Mouse (Mus musculus) midbrain, embryonic 14.5 days (tissue): ENCODE measurements around the gene Zfp639. TPM values are rescaled to one million over a fixed set of nuclear protein-coding genes. Genes with fewer than 3 reads are reported as not detected.

Source experiments
- ATAC-seq: fragments of 200-750 bp; cut with Nextera tagmentation; 2 replicates; pipeline ENCODE4 v1.8.0; 2017; ENCODE audit warnings: moderate number of reproducible peaks, moderate library complexity; ENCODE audit not compliant: low FRiP score, low TSS enrichment
- DNase-seq: peaks from one replicate; pipeline ENCODE4 v3.0.0-alpha.2; 2015
- H3K27ac ChIP-seq: fragments of 300-500 bp; sonication (generic); replicated peaks from 2 replicates; pipeline ENCODE4 v1.5.1; 2014; ENCODE audit warnings: mild to moderate bottlenecking, low read depth, low read length, moderate library complexity
- H3K27me3 ChIP-seq: fragments of 300-500 bp; sonication (generic); 2 replicates; pipeline ENCODE4 v1.6.1; 2014; ENCODE audit warnings: low read length, control low read depth, mixed read lengths; ENCODE audit not compliant: control insufficient read depth, insufficient read depth
- H3K36me3 ChIP-seq: fragments of 300-500 bp; sonication (generic); 2 replicates; pipeline ENCODE4 v1.6.1; 2014; ENCODE audit warnings: low read length, control low read depth; ENCODE audit not compliant: control insufficient read depth, insufficient read depth
- H3K4me1 ChIP-seq: fragments of 300-500 bp; sonication (generic); 2 replicates; pipeline ENCODE4 v1.6.1; 2014; ENCODE audit warnings: mild to moderate bottlenecking, antibody characterized with exemption, low read length, control low read depth; ENCODE audit not compliant: control insufficient read depth, insufficient read depth
- H3K4me2 ChIP-seq: fragments of 300-500 bp; sonication (generic); 2 replicates; pipeline ENCODE4 v1.6.1; 2014; ENCODE audit warnings: mild to moderate bottlenecking, low read length, moderate library complexity
- H3K4me3 ChIP-seq: fragments of 300-500 bp; sonication (generic); replicated peaks from 2 replicates; pipeline ENCODE4 v1.5.1; 2014; ENCODE audit warnings: low read depth, low read length
- H3K9ac ChIP-seq: fragments of 300-500 bp; sonication (generic); replicated peaks from 2 replicates; pipeline ENCODE4 v1.6.1; 2014; ENCODE audit warnings: mild to moderate bottlenecking, low read length, moderate library complexity
- H3K9me3 ChIP-seq: fragments of 300-500 bp; sonication (generic); 2 replicates; pipeline ENCODE4 v1.6.1; 2016; ENCODE audit warnings: low read length, control low read depth, mixed read lengths; ENCODE audit not compliant: control insufficient read depth
- WGBS: fragments of 180-500 bp; shearing (Covaris S2); extraction: QIAGEN DNeasy Blood & Tissue Kit; methylation state at CpG from one replicate; pipeline ENCODE4 v1.1.7; 2014; 5-methylcytosine and 5-hydroxymethylcytosine counted together
- polyA plus RNA-seq: library from polyadenylated mRNA; unstranded; fragments of >200 nt; fragmentation: Nextera tagmentation; extraction: Ambion mirVana; gene quantifications from 2 replicates; pipeline ENCODE4 v1.2.1, GENCODE M21; 2014

The Zfp639 gene
- polyA plus RNA-seq: 43.4 and 46.2 TPM in 2 replicates

- H3K9me3 ChIP-seq: no peaks in the 10 kb centered on the region
- H3K36me3 ChIP-seq: peaks cover 4% of the 10 kb centered on the region
- H3K4me2 ChIP-seq: peak within 1 kb of the TSS; percentile 66
- DNase-seq: peak; percentile 51
- peak within 1 kb of the TSS; percentile 80 for H3K27ac ChIP-seq
- 5% methylated on average over 24 of the region's 24 CpGs for WGBS
- H3K4me3 ChIP-seq: peak within 1 kb of the TSS; percentile 89
- H3K27me3 ChIP-seq: no peaks in the 10 kb centered on the region
- ATAC-seq: peak; percentile 18
- H3K4me1 ChIP-seq: peaks cover 8% of the 10 kb centered on the region; the same call in 1 of the 2 replicates
- peak within 1 kb of the TSS; percentile 93 for H3K9ac ChIP-seq
Measured at GRCm38 (mm10) chr3:32509496-32510374, at the start of gene Zfp639. Zfp639 (plus strand) TSS chr3:32510259.

- Histone ChIP-seq H3K4me2 (no peak overlapping the region), H3K9ac (no peak overlapping the region), H3K27ac (no peak overlapping the region), H3K27me3 (no peaks in the 10 kb centered on the region), H3K36me3 (peaks cover 30% of the 10 kb centered on the region), H3K4me1 (no peaks in the 10 kb centered on the region), H3K9me3 (no peaks in the 10 kb centered on the region), H3K4me3 (no peak overlapping the region)
- no peak for ATAC-seq
- DNase-seq: no peak
- whole genome bisulfite sequencing: 98% methylated on average over 4 of the region's 4 CpGs
Measured at GRCm38 (mm10) chr3:32467321-32467720, 42.7 kb upstream of the Zfp639 start.

- 80% methylated on average over 4 of the region's 4 CpGs for WGBS
- peaks cover 20% of the 10 kb centered on the region for H3K36me3 ChIP-seq
- no peaks in the 10 kb centered on the region for H3K9me3 ChIP-seq
- no peaks in the 10 kb centered on the region for H3K27me3 ChIP-seq
- H3K4me2 ChIP-seq: no peak overlapping the region
- DNase-seq: no peak
- no peak for ATAC-seq
- no peak overlapping the region for H3K27ac ChIP-seq
- no peak overlapping the region for H3K9ac ChIP-seq
- no peaks in the 10 kb centered on the region for H3K4me1 ChIP-seq
- no peak overlapping the region for H3K4me3 ChIP-seq
Measured at GRCm38 (mm10) chr3:32468411-32468810, 41.6 kb upstream of the Zfp639 start.

GRCm38 (mm10) chr3:32470449-32470848 is 39.6 kb upstream of the Zfp639 start:
- no peak for ATAC-seq
- Histone ChIP-seq H3K27ac (no peak overlapping the region), H3K9ac (no peak overlapping the region), H3K27me3 (no peaks in the 10 kb centered on the region), H3K4me1 (no peaks in the 10 kb centered on the region), H3K4me3 (no peak overlapping the region), H3K9me3 (no peaks in the 10 kb centered on the region), H3K4me2 (no peak overlapping the region), H3K36me3 (peaks cover 8% of the 10 kb centered on the region; the same call in 1 of the 2 replicates)
- no peak for DNase-seq
- 77% methylated on average over 7 of the region's 7 CpGs for WGBS

GRCm38 (mm10) chr3:32471098-32471497 is 39.0 kb upstream of the Zfp639 start:
- WGBS: 91% methylated on average over 6 of the region's 6 CpGs
- H3K36me3 ChIP-seq: 0 out of 2 replicates have a peak, but pooled peaks cover 7% of the 10 kb centered on the region
- no peaks in the 10 kb centered on the region for H3K27me3 ChIP-seq
- H3K4me1 ChIP-seq: no peaks in the 10 kb centered on the region
- no peak for DNase-seq
- H3K27ac ChIP-seq: no peak overlapping the region
- no peak for ATAC-seq
- no peak overlapping the region for H3K9ac ChIP-seq
- H3K9me3 ChIP-seq: no peaks in the 10 kb centered on the region
- H3K4me3 ChIP-seq: no peak overlapping the region
- no peak overlapping the region for H3K4me2 ChIP-seq

- peak; percentile 15 for DNase-seq
- 83% methylated on average over 14 of the region's 14 CpGs for WGBS
Measured at GRCm38 (mm10) chr3:32472191-32472900, 37.7 kb upstream of the Zfp639 start.

GRCm38 (mm10) chr3:32473184-32473583 is 36.9 kb upstream of the Zfp639 start:
- no peak for DNase-seq

More at GRCm38 (mm10) chr3:32472191-32472900, 37.7 kb upstream of the Zfp639 start:
- Histone ChIP-seq H3K4me3 (no peak overlapping the region), H3K9ac (no peak overlapping the region), H3K4me2 (no peak overlapping the region), H3K27me3 (no peaks in the 10 kb centered on the region), H3K9me3 (no peaks in the 10 kb centered on the region), H3K36me3 (no peaks in the 10 kb centered on the region), H3K4me1 (no peaks in the 10 kb centered on the region), H3K27ac (no peak overlapping the region)
- no peak; the same call in 1 of the 2 replicates for ATAC-seq

GRCm38 (mm10) chr3:32479961-32480360 is 30.1 kb upstream of the Zfp639 start:
- no peak overlapping the region for H3K4me2 ChIP-seq
- H3K4me1 ChIP-seq: no peaks in the 10 kb centered on the region
- no peak overlapping the region for H3K9ac ChIP-seq
- no peak for DNase-seq
- no peak overlapping the region for H3K27ac ChIP-seq
- 90% methylated on average over 7 of the region's 7 CpGs for WGBS
- no peak overlapping the region for H3K4me3 ChIP-seq
- no peak for ATAC-seq
- no peaks in the 10 kb centered on the region for H3K9me3 ChIP-seq
- no peaks in the 10 kb centered on the region for H3K36me3 ChIP-seq
- H3K27me3 ChIP-seq: no peaks in the 10 kb centered on the region

More at GRCm38 (mm10) chr3:32473184-32473583, 36.9 kb upstream of the Zfp639 start:
- Histone ChIP-seq H3K36me3 (no peaks in the 10 kb centered on the region), H3K4me2 (no peak overlapping the region), H3K4me3 (no peak overlapping the region), H3K27ac (no peak overlapping the region), H3K27me3 (no peaks in the 10 kb centered on the region), H3K4me1 (no peaks in the 10 kb centered on the region), H3K9ac (no peak overlapping the region), H3K9me3 (no peaks in the 10 kb centered on the region)
- ATAC-seq: no peak
- 87% methylated on average over 10 of the region's 10 CpGs for WGBS
